ENCODE assay signal across 12 mouse cellular contexts in genomic region chr14:21811744-21812393, GRCm38 (mm10). TPM values are rescaled to one million over a fixed set of nuclear protein-coding genes. Genes with fewer than 3 reads are reported as not detected.
A peak's percentile ranks its signal among the peaks of the same experiment; 100 is the strongest.
DNase-seq lines count a peak whose midpoint lies in the region; TF ChIP-seq lines count a peak whose summit lies in the region.
"Had no signal": no experiment of that assay in that cellular context is flagged by ENCODE, and none has a peak within 500 bp of the region (broad histone marks: within the 10 kb centered on the region; RNA-seq: fewer than 3 reads in every experiment).

No protein-coding gene starts in this region.

- peak; percentile 35 for DNase-seq in gastrocnemius, adult 18-20 months (ENCODE audit: low spot score)
- DNase-seq in gastrocnemius, postnatal 10 days = no peak
- DNase-seq in heart, postnatal 4 days = peak; percentile 39
- DNase-seq in heart, adult 8-10 months (ENCODE audit: low spot score) = no peak
- DNase-seq in MEL (ENCODE audit: low read depth, low spot score) = peak; percentile 68
- no peak for DNase-seq in urinary bladder, postnatal 4 days (ENCODE audit: low spot score in 2 of 2)

- TF ChIP-seq EP300 in MEL (IDR thresholded peaks at IDR 0.05; ENCODE audit: low read depth in 1 of 2, low read length in 2 of 2) = peak in 1 of 2 experiments; percentile 13; a peak in 1 of 4 replicates

- no peaks in the 10 kb centered on the region for H3K9me3 ChIP-seq in MEL (replicated peaks; ENCODE audit: insufficient read depth, low read length)
- H3K9me3 ChIP-seq: limb, embryonic 15.5 days; lung, embryonic 15.5 days; midbrain, embryonic 10.5 days had no signal

- no peak for TF ChIP-seq RAD21 in MEL (IDR thresholded peaks at IDR 0.05; ENCODE audit: low read depth, low read length)

- H3K27ac ChIP-seq in MEL (ENCODE audit: control insufficient read depth, low read depth, low read length) (peak overlapping the region; percentile 84), macrophage (0 out of 2 replicates have a peak overlapping the region, but pooled peaks have one; percentile 33)
- H3K27ac ChIP-seq: hindbrain, embryonic 14.5 days; left cerebral cortex, adult 2 months; limb, embryonic 15.5 days; lung, embryonic 15.5 days; midbrain, embryonic 10.5 days had no signal

- no peak for TF ChIP-seq CTCF in MEL (IDR thresholded peaks at IDR 0.05 in 2 of 3, conservative IDR thresholded peaks at IDR 0.05 in 1 of 3; ENCODE audit: control insufficient read depth in 1 of 3, insufficient read depth in 1 of 3, low read depth in 2 of 3, low read length in 3 of 3, poor library complexity in 1 of 3, severe bottlenecking in 1 of 3)

- H3K4me1 ChIP-seq in MEL (ENCODE audit: control insufficient read depth in 1 of 2, insufficient read depth in 2 of 2, low read length in 2 of 2) = peaks cover 13 to 39% of the 10 kb centered on the region in 2 experiments
- H3K4me1 ChIP-seq: limb, embryonic 15.5 days; midbrain, embryonic 10.5 days had no signal

- no peak for TF ChIP-seq POLR2A in MEL (IDR thresholded peaks at IDR 0.05; ENCODE audit: control insufficient read depth in 1 of 2, insufficient read depth in 1 of 2, low read depth in 1 of 2, low read length in 2 of 2, poor library complexity in 1 of 2)

- H3K4me3 ChIP-seq in MEL (ENCODE audit: control insufficient read depth in 1 of 2, insufficient read depth in 1 of 2, low read depth in 2 of 2, low read length in 2 of 2) (peak overlapping the region; percentile 32 to 45), macrophage (ENCODE audit: inconsistent target) (no peak overlapping the region)
- H3K4me3 ChIP-seq: left cerebral cortex, adult 2 months; limb, embryonic 15.5 days; lung, embryonic 15.5 days; midbrain, embryonic 10.5 days had no signal

- H3K27me3 ChIP-seq in MEL (ENCODE audit: control insufficient read depth in 1 of 2, insufficient read depth in 2 of 2, low read length in 2 of 2) = no peaks in the 10 kb centered on the region
- H3K27me3 ChIP-seq: limb, embryonic 15.5 days; lung, embryonic 15.5 days had no signal

- H3K36me3 ChIP-seq in MEL (ENCODE audit: control insufficient read depth in 1 of 2, insufficient read depth in 2 of 2, low read length in 2 of 2) = peaks cover 0 to 24% of the 10 kb centered on the region in 2 experiments; a peak in 2 of 4 replicates
- H3K36me3 ChIP-seq in macrophage (ENCODE audit: inconsistent target) = no peaks in the 10 kb centered on the region
- H3K36me3 ChIP-seq: limb, embryonic 15.5 days; lung, embryonic 15.5 days; midbrain, embryonic 10.5 days had no signal

- H3K79me2 ChIP-seq in MEL (ENCODE audit: control insufficient read depth, insufficient read depth, low read length, poor library complexity) = no peaks in the 10 kb centered on the region
- H3K79me2 ChIP-seq in macrophage (ENCODE audit: inconsistent target) = no peaks in the 10 kb centered on the region

- H3K9ac ChIP-seq in MEL (ENCODE audit: control insufficient read depth, low read depth, low read length, poor library complexity, severe bottlenecking) = peak overlapping the region; percentile 70
- H3K9ac ChIP-seq: hindbrain, embryonic 14.5 days; limb, embryonic 15.5 days; lung, embryonic 15.5 days had no signal

- WGBS in macrophage (ENCODE audit: missing documents) = 87% methylated on average over 9 of the region's 10 CpGs

TF ChIP-seq in MEL, 35 proteins besides CTCF, POLR2A, EP300 and RAD21:
- no peak for TF ChIP-seq CHD1 (IDR thresholded peaks at IDR 0.05; ENCODE audit: low read depth, low read length)
- TF ChIP-seq KAT2A (conservative IDR thresholded peaks at IDR 0.05; ENCODE audit: low read depth, low read length) = no peak
- TF ChIP-seq MAFK (IDR thresholded peaks at IDR 0.05; ENCODE audit: borderline replicate concordance, low read depth, low read length) = no peak
- peak; percentile 62 for TF ChIP-seq ZNF384 (IDR thresholded peaks at IDR 0.05; ENCODE audit: low read depth, low read length)
- no peak; the same call in 1 of the 2 replicates for TF ChIP-seq BHLHE40 (IDR thresholded peaks at IDR 0.05; ENCODE audit: borderline replicate concordance, low read depth, low read length)
- no peak for TF ChIP-seq MAX (IDR thresholded peaks at IDR 0.05; ENCODE audit: low read length)
- TF ChIP-seq CHD2 (IDR thresholded peaks at IDR 0.05; ENCODE audit: low read length) = peak; percentile 41; the same call in 1 of the 2 replicates
- TF ChIP-seq JUND (IDR thresholded peaks at IDR 0.05; ENCODE audit: low read depth, low read length) = no peak
- TF ChIP-seq MYB (IDR thresholded peaks at IDR 0.05; ENCODE audit: low read depth, low read length) = peak; percentile 59
- TF ChIP-seq RCOR1 (IDR thresholded peaks at IDR 0.05; ENCODE audit: low read depth, low read length) = 0 out of 2 replicates have a peak, but pooled peaks have one; percentile 18
- peak; percentile 15; the same call in 1 of the 2 replicates for TF ChIP-seq SIN3A (IDR thresholded peaks at IDR 0.05; ENCODE audit: low read length)
TF ChIP-seq in MEL: peak in this region for 5.

RNA-seq across cellular contexts. Expression of gene Vdac2, which starts 13.2 kb away (rescaled TPM):
- total RNA-seq in gastrocnemius, adult 18-20 months (2021) = 100 to 1,000 TPM; 304 to 312 TPM
- total RNA-seq in gastrocnemius, postnatal 10 days (2021) = 100 to 1,000 TPM; 308 to 335 TPM
- 100 to 1,000 TPM; 606 to 622 TPM for total RNA-seq in heart, postnatal 4 days (2021)
- 100 to 1,000 TPM; 468 to 498 (median 480) TPM for total RNA-seq in heart, adult 8-10 months (2022)
- 247 and 248 TPM in 2 replicates for total RNA-seq in MEL (2012; rRNA removed)
- polyA plus RNA-seq in MEL (2012; ENCODE audit: insufficient read depth in 1 of 2, insufficient read length in 2 of 2, low read depth in 1 of 2, low replicate concordance in 2 of 2, missing spikeins in 1 of 2) = 100 to 1,000 TPM in 1 of 2 experiments, 10 to 100 TPM in 1; 74.9 to 327 TPM
- 100 to 1,000 TPM in 25 of 26 experiments, 10 to 100 TPM in 1; 94.3 to 365 (median 256) TPM for total RNA-seq in macrophage (2018; cell fraction: chromatin; rRNA removed)
- total RNA-seq in macrophage (2018; cell fraction: cytosol; rRNA removed) = 100 to 1,000 TPM; 191 to 292 (median 238) TPM
- 100 to 1,000 TPM in 24 of 26 experiments, 10 to 100 TPM in 2; 94.1 to 222 (median 173) TPM for total RNA-seq in macrophage (2018; cell fraction: nucleus; rRNA removed)
- polyA plus RNA-seq in macrophage (2018) = 247 to 425 TPM (median 316 TPM) in 3 replicates

RNA-seq across cellular contexts. Expression of gene Comtd1, which starts 36.9 kb away (rescaled TPM):
- total RNA-seq in gastrocnemius, adult 18-20 months (2021) = 10 to 100 TPM in 1 of 2 experiments, 1 to 10 TPM in 1; 6.1 to 11.3 TPM
- 10 to 100 TPM; 10.3 to 11.1 TPM for total RNA-seq in gastrocnemius, postnatal 10 days (2021)
- 10 to 100 TPM; 16.9 to 25.9 TPM for total RNA-seq in heart, postnatal 4 days (2021)
- total RNA-seq in heart, adult 8-10 months (2022) = 10 to 100 TPM in 2 of 4 experiments, 1 to 10 TPM in 2; 8.4 to 12.0 (median 10.3) TPM
- 31.1 and 36.4 TPM in 2 replicates for total RNA-seq in MEL (2012; rRNA removed)
- 10 to 100 TPM in 1 of 2 experiments, not detected in 1; 35.7 TPM for polyA plus RNA-seq in MEL (2012; ENCODE audit: insufficient read depth in 1 of 2, insufficient read length in 2 of 2, low read depth in 1 of 2, low replicate concordance in 2 of 2, missing spikeins in 1 of 2)
- total RNA-seq in macrophage (2018; cell fraction: chromatin; rRNA removed) = 10 to 100 TPM in 22 of 26 experiments, 1 to 10 TPM in 4; 5.4 to 30.4 (median 18.9) TPM
- 10 to 100 TPM; 26.9 to 54.3 (median 43.4) TPM for total RNA-seq in macrophage (2018; cell fraction: cytosol; rRNA removed)
- 10 to 100 TPM in 25 of 26 experiments, 1 to 10 TPM in 1; 9.2 to 42.0 (median 25.0) TPM for total RNA-seq in macrophage (2018; cell fraction: nucleus; rRNA removed)
- polyA plus RNA-seq in macrophage (2018) = 7.5 to 38.3 TPM (median 24.5 TPM) in 3 replicates

Comparison
In these comparisons a context has a peak if more than half of its experiments do, and no peak if none do; other contexts are left out.
1. DNase-seq: peak in gastrocnemius, adult 18-20 months (single experiment), heart, postnatal 4 days (single experiment) and MEL (single experiment); none in gastrocnemius, postnatal 10 days (single experiment), heart, adult 8-10 months (single experiment) and urinary bladder, postnatal 4 days (0 of 2).